Mouse (Mus musculus) neural tube, embryonic 12.5 days (tissue): ENCODE results near the gene Lrrc4b. TPM values are rescaled to one million over a fixed set of nuclear protein-coding genes. Genes with fewer than 3 reads are reported as not detected.

Source experiments
- ATAC-seq: fragments of 200-750 bp; cut with Nextera tagmentation; 2 replicates; pipeline ENCODE4 v1.8.0; 2017; ENCODE audit warnings: low read depth, mild to moderate bottlenecking, moderate TSS enrichment, moderate library complexity; ENCODE audit not compliant: low FRiP score
- H3K27ac ChIP-seq: fragments of 300-500 bp; sonication (generic); 2 replicates; pipeline ENCODE4 v1.5.1; 2016
- H3K27me3 ChIP-seq: fragments of 300-500 bp; sonication (generic); replicated peaks from 2 replicates; pipeline ENCODE4 v1.6.1; 2016; ENCODE audit warnings: mild to moderate bottlenecking
- H3K36me3 ChIP-seq: fragments of 300-500 bp; sonication (generic); 2 replicates; pipeline ENCODE4 v1.6.1; 2016; ENCODE audit warnings: mild to moderate bottlenecking
- H3K4me1 ChIP-seq: fragments of 300-500 bp; sonication (generic); 2 replicates; pipeline ENCODE4 v1.6.1; 2016
- H3K4me2 ChIP-seq: fragments of 300-500 bp; sonication (generic); replicated peaks from 2 replicates; pipeline ENCODE4 v1.6.1; 2016; ENCODE audit warnings: mild to moderate bottlenecking
- H3K4me3 ChIP-seq: fragments of 300-500 bp; sonication (generic); 2 replicates; pipeline ENCODE4 v1.5.1; 2016
- H3K9ac ChIP-seq: fragments of 300-500 bp; sonication (generic); 2 replicates; pipeline ENCODE4 v1.6.1; 2016; ENCODE audit warnings: mild to moderate bottlenecking
- H3K9me3 ChIP-seq: fragments of 300-500 bp; sonication (generic); 2 replicates; pipeline ENCODE4 v1.6.1; 2016; ENCODE audit warnings: mild to moderate bottlenecking
- WGBS: fragments of 180-500 bp; shearing (Covaris S2); methylation state at CpG from one replicate; pipeline ENCODE4 v1.1.7; 2016; 5-methylcytosine and 5-hydroxymethylcytosine counted together
- polyA plus RNA-seq: library from polyadenylated mRNA; unstranded; fragments of >200 nt; fragmentation: Nextera tagmentation; extraction: Ambion mirVana; gene quantifications from 2 replicates; pipeline ENCODE4 v1.2.1, GENCODE M21; 2016

Lrrc4b gene
- polyA plus RNA-seq, 1 experiment from 2014 or later, result 10.4 TPM

DNA sequence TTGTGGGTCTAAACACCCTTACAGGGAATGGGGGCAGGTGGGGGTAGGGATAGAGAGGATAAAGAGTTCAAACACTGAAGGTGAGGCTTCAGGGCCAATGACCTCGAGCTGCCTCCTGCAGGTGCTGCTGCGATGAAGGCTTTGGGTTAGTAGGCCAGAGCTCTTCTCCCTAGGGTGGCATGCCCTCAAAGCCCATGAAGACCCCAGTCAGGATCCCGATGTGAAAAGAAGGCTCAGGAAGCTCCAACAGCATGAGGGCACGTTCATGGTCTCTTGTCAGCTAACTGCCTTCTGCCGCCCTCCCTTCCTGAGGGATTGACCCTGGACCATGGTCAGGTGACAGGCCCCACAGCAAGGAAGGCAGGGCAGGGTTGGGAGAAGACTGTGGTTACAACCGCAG is 31.2 kb downstream of the Lrrc4b start:
- Histone ChIP-seq H3K4me3 (no peak overlapping the region), H3K27me3 (peaks cover 47% of the 10 kb centered on the region), H3K36me3 (peaks cover 73% of the 10 kb centered on the region), H3K4me1 (peaks cover 27% of the 10 kb centered on the region), H3K9ac (no peak overlapping the region), H3K9me3 (peaks cover 3% of the 10 kb centered on the region; the same call in 1 of the 2 replicates), H3K27ac (no peak overlapping the region), H3K4me2 (no peak overlapping the region)
- ATAC-seq, result no peak
- WGBS, result 75% methylated on average over 6 of the region's 6 CpGs

DNA sequence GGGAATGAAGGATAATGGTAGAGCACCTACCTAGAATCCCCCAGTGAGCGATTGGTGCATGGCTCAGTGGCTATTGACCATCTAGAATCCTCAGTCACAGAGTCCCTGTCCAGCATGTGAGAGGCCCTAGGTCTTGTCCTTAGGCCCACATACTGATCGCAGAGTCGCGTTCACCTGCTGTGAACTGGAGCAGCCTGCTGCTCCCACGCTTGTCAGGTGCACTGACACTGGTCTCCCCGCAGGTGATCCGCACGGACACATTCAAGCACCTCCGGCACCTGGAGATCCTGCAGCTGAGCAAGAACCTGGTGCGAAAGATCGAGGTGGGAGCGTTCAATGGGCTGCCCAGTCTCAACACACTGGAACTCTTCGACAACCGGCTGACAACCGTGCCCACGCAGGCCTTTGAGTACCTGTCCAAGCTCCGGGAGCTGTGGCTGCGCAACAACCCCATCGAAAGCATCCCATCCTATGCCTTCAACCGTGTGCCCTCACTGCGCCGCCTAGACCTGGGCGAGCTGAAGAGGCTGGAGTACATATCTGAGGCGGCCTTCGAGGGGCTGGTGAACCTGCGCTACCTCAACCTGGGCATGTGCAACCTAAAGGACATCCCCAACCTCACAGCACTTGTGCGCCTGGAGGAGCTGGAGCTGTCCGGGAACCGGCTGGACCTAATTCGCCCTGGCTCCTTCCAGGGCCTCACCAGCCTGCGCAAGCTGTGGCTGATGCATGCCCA is 32.1 kb downstream of the Lrrc4b start:
- Histone ChIP-seq H3K27ac (no peak overlapping the region), H3K27me3 (peaks cover 47% of the 10 kb centered on the region), H3K9me3 (peaks cover 3% of the 10 kb centered on the region; the same call in 1 of the 2 replicates), H3K9ac (no peak overlapping the region), H3K4me2 (no peak overlapping the region), H3K4me1 (peaks cover 32% of the 10 kb centered on the region), H3K36me3 (peaks cover 69% of the 10 kb centered on the region), H3K4me3 (no peak overlapping the region)
- 78% methylated on average over 31 of the region's 31 CpGs for WGBS
- no peak for ATAC-seq

DNA sequence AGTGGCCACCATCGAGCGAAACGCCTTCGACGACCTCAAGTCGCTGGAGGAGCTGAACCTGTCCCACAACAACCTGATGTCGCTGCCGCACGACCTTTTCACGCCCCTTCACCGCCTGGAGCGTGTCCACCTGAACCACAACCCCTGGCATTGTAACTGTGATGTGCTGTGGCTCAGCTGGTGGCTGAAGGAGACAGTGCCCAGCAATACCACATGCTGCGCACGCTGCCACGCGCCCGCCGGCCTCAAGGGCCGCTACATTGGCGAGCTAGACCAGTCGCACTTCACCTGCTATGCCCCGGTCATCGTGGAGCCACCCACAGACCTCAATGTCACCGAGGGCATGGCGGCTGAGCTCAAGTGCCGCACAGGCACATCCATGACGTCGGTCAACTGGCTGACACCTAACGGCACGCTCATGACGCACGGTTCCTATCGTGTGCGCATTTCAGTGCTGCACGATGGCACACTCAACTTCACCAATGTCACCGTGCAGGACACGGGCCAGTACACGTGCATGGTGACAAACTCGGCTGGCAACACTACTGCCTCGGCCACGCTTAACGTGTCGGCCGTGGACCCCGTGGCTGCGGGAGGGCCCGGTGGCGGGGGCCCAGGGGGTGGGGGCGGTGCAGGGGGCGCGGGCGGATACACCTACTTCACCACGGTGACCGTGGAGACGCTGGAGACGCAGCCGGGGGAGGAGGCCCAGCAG is 32.8 kb downstream of the Lrrc4b start:
- H3K27me3 ChIP-seq, result peaks cover 47% of the 10 kb centered on the region
- ATAC-seq, result no peak
- no peak overlapping the region for H3K27ac ChIP-seq
- peaks cover 32% of the 10 kb centered on the region for H3K4me1 ChIP-seq
- 59% methylated on average over 57 of the region's 57 CpGs for WGBS
- H3K9me3 ChIP-seq, result peaks cover 3% of the 10 kb centered on the region; the same call in 1 of the 2 replicates
- H3K4me3 ChIP-seq, result no peak overlapping the region
- peak overlapping the region; percentile 42 for H3K4me2 ChIP-seq
- H3K9ac ChIP-seq, result no peak overlapping the region
- H3K36me3 ChIP-seq, result peaks cover 64% of the 10 kb centered on the region

DNA sequence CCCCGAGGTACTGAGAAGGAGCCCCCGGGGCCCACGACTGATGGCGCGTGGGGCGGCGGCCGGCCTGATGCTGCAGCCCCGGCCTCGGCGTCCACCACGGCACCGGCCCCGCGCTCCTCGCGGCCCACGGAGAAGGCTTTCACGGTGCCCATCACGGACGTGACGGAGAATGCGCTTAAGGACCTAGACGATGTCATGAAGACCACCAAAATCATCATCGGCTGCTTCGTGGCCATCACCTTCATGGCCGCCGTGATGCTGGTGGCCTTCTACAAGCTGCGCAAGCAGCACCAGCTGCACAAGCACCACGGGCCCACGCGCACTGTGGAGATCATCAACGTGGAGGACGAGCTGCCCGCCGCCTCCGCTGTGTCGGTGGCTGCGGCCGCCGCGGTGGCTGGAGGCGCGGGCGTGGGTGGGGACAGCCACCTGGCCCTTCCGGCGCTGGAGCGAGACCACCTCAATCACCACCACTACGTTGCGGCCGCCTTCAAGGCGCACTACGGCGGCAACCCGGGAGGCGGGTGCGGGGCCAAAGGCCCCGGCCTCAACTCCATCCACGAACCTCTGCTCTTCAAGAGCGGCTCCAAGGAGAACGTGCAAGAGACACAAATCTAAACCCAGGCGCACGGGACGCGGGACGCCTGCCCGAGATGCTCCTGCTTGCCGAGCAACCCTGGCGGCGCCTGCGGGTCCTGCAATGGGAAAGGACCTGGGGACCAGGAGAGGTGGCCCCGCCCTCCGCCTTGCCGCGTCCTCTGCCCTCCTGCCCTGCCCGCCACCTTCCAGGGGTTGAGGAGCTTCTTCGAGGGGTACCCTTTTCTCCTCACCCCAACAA is 33.6 kb downstream of the Lrrc4b start:
- Histone ChIP-seq H3K4me1 (peaks cover 32% of the 10 kb centered on the region), H3K27ac (no peak overlapping the region), H3K9ac (0 out of 2 replicates have a peak overlapping the region, but pooled peaks have one; percentile 26), H3K27me3 (peaks cover 47% of the 10 kb centered on the region), H3K4me2 (peak overlapping the region; percentile 42), H3K4me3 (no peak overlapping the region), H3K36me3 (peaks cover 56% of the 10 kb centered on the region), H3K9me3 (peaks cover 3% of the 10 kb centered on the region; the same call in 1 of the 2 replicates)
- WGBS, result 15% methylated on average over 77 of the region's 77 CpGs
- no peak for ATAC-seq

DNA sequence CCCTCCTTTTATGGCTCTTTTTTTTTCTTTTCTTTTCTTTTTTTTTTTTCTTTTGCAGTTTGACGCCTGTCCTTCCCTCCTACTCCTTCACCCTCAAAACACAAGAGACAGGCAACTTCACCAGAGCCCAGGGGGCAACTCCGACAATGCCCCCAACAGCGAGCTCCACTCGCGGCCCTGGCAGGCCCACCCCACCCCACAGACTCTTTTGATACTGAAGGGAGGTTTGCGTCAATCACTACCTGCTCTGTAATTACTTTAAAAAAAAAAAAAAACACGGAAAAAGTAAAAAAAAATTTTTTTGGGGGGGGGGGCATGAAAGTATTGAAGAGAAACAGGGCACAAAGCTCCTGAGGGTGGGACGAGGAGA is 34.2 kb downstream of the Lrrc4b start:
- Histone ChIP-seq H3K27me3 (peaks cover 47% of the 10 kb centered on the region), H3K9me3 (peaks cover 2% of the 10 kb centered on the region; the same call in 1 of the 2 replicates), H3K36me3 (peaks cover 50% of the 10 kb centered on the region), H3K27ac (no peak overlapping the region), H3K4me3 (no peak overlapping the region), H3K9ac (0 out of 2 replicates have a peak overlapping the region, but pooled peaks have one; percentile 26), H3K4me1 (peaks cover 32% of the 10 kb centered on the region), H3K4me2 (no peak overlapping the region)
- ATAC-seq, result no peak
- 32% methylated on average over 8 of the region's 8 CpGs for WGBS

DNA sequence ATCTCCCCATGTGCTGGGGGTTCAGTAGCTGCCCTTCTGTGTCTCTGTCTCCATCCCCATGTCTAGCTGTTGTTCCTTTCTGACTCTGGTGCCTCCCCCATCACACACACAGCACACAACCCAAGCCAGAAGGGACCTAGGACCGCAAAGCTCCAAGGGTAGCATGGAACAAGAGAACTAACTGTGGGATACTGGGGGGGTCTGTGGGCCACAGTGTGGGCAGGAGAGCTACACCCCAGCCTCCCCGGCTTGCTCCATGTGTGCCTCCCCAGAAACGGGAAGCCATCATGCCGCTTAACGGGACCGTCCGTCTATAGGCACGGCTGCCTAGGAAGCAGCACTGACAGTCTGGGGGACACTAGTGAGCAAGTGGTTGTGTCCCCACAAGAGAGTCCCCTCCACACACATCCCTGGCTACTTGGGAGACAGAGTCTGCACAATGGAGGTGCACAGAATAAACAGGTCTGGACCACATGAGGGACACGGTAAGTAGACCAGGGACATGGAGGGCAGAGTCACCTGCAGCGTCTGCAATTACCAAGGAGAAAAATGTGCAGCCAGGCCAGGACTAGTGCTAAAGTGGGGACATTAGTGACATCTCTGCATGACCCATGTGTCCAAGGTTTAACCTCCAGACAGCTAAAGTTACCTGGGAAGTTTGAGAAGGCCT is 34.9 kb downstream of the Lrrc4b start:
- Histone ChIP-seq H3K36me3 (peaks cover 43% of the 10 kb centered on the region), H3K9me3 (no peaks in the 10 kb centered on the region), H3K4me1 (peaks cover 36% of the 10 kb centered on the region), H3K4me2 (no peak overlapping the region), H3K4me3 (no peak overlapping the region), H3K27ac (no peak overlapping the region), H3K27me3 (peaks cover 47% of the 10 kb centered on the region), H3K9ac (no peak overlapping the region)
- 88% methylated on average over 10 of the region's 10 CpGs for WGBS
- no peak for ATAC-seq

DNA sequence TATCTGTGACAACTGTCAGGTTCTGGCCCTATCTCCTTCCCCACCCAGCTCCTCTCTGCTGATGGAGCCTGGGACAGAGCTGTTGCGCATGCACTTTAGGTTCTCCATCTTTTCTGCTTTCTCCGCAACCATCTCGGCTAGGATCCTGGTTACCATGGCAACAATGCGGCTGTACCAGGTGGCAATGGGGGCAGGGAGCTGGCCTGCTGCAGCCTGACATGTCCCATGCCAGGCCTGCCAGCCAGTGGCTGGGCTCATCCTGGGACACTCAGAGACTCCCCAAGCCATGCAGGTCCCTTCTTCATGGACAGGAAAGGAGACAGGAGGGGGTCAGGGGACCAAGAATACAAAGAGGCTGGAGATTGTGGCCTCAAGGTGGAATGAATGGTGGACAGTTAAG is 35.7 kb downstream of the Lrrc4b start:
- H3K4me2 ChIP-seq, result peak overlapping the region; percentile 20; the same call in 1 of the 2 replicates
- peaks cover 36% of the 10 kb centered on the region for H3K36me3 ChIP-seq
- H3K4me1 ChIP-seq, result peaks cover 41% of the 10 kb centered on the region
- peaks cover 41% of the 10 kb centered on the region for H3K27me3 ChIP-seq
- 16% methylated on average over 4 of the region's 4 CpGs for WGBS
- peak overlapping the region; percentile 46; the same call in 1 of the 2 replicates for H3K27ac ChIP-seq
- H3K9me3 ChIP-seq, result no peaks in the 10 kb centered on the region
- H3K4me3 ChIP-seq, result no peak overlapping the region; the same call in 1 of the 2 replicates
- ATAC-seq, result no peak
- H3K9ac ChIP-seq, result peak overlapping the region; percentile 38; the same call in 1 of the 2 replicates

DNA sequence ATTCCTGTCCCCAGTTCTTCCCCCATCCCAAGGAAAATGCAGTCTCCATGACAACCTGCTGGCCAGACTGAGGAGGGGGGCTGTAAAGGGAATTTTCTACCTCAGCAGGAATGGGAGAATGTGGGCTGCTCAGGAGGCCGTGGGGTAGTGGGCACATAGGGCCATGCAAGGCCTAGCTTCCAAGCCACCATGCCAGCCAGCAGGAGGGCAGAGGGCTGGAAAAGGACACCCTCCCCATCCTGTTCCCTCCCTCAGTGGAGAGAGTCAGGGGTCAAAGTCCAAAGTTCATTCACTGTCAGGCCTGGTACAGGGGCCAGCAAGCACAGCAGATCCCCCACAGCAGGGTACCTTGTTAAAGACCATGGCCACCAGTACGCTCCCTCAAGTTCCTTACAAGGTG is 36.3 kb downstream of the Lrrc4b start, which contains the start of gene Aspdh:
Gene Aspdh (plus strand): TSS at position 281 of the 400 bp plus-strand sequence.
- Histone ChIP-seq H3K27me3 (peaks cover 36% of the 10 kb centered on the region), H3K9ac (peak within 1 kb of the TSS; percentile 38; the same call in 1 of the 2 replicates), H3K36me3 (peaks cover 32% of the 10 kb centered on the region), H3K4me3 (no peak within 1 kb of the TSS; the same call in 1 of the 2 replicates), H3K4me1 (peaks cover 41% of the 10 kb centered on the region), H3K27ac (peak within 1 kb of the TSS; percentile 46; the same call in 1 of the 2 replicates), H3K9me3 (no peaks in the 10 kb centered on the region), H3K4me2 (peak within 1 kb of the TSS; percentile 20; the same call in 1 of the 2 replicates)
- ATAC-seq, result no peak
- WGBS, result 37% methylated on average over 2 of the region's 2 CpGs

DNA sequence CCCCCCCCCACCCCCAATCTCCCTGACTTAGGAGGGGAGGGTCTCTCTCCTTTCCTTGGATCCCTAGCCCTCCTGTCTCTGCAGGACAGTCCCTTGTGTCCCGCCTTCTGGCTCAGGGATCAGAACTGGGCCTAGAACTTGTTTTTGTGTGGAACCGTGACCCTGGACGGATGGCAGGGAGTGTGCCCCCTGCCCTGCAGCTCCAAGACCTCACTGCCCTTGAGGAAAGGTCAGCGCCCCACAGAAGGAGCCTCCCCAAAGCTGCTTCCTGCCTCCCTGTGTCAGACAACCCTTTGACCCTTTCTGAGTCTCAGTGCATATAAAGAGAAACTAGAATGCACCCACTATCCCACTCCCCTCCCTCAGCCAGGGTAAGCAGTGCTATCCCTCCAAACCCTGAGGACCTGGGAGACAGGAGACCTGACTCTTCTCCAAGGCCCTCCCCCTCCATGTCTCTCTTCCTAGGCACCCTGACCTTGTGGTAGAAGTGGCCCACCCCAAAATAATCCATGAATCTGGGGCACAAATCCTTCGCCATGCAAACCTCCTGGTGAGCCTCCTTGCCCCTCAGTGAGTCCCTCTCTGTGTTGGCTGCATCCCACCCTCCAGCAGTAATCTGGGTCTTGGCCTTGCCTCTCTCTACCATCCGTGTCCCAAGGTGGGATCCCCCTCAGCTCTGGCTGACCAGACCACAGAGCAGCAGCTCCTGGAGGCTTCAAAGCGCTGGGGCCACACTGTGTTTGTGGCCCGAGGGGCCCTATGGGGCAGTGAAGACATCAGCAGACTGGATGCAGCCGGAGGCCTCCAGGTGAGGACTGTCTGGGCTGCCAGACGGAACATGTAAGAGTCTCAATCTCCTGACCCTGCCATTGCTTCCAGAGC is 37.4 kb downstream of the Lrrc4b start:
- no peaks in the 10 kb centered on the region for H3K9me3 ChIP-seq

DNA sequence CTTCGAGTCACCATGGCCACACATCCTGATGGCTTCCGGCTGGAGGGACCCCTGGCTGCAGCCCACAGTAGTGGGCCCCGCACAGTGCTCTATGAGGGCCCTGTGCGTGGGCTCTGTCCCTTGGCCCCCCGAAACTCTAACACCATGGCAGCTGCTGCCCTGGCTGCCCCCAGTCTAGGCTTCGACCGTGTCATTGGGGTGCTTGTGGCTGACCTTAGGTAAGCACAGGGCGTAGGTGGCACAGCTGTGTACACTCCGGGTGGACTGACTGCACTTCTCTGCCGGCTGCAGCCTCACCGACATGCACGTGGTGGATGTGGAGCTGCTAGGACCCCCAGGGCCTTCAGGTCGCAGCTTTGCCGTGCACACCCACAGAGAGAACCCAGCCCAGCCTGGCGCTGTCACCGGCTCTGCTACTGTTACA is 38.1 kb downstream of the Lrrc4b start:
- 86% methylated on average over 16 of the region's 16 CpGs for WGBS
- Histone ChIP-seq H3K9ac (no peak overlapping the region), H3K27me3 (peaks cover 18% of the 10 kb centered on the region), H3K4me3 (no peak overlapping the region), H3K36me3 (peaks cover 14% of the 10 kb centered on the region), H3K4me2 (peak overlapping the region; percentile 58; the same call in 1 of the 2 replicates), H3K27ac (0 out of 2 replicates have a peak overlapping the region, but pooled peaks have one; percentile 32), H3K4me1 (peaks cover 47% of the 10 kb centered on the region), H3K9me3 (no peaks in the 10 kb centered on the region)
- 0 out of 2 replicates have a peak, but pooled peaks have one; percentile 3 for ATAC-seq

More for the DNA sequence above, 37.4 kb downstream of the Lrrc4b start:
- ATAC-seq, result no peak
- Histone ChIP-seq H3K36me3 (peaks cover 21% of the 10 kb centered on the region), H3K4me3 (no peak overlapping the region), H3K27me3 (peaks cover 24% of the 10 kb centered on the region), H3K4me1 (peaks cover 43% of the 10 kb centered on the region), H3K4me2 (no peak overlapping the region), H3K27ac (no peak overlapping the region), H3K9ac (no peak overlapping the region)
- WGBS, result 83% methylated on average over 10 of the region's 10 CpGs
